Mouse (Mus musculus) forebrain, embryonic 15.5 days (tissue): ENCODE results near the gene Samd5. TPM values are rescaled to one million over a fixed set of nuclear protein-coding genes. Genes with fewer than 3 reads are reported as not detected.

ENCODE experiments used
- ATAC-seq: fragments of 200-750 bp; cut with Nextera tagmentation; replicated peaks from 2 replicates; pipeline ENCODE4 v1.8.0; 2017; ENCODE audit warnings: mild to moderate bottlenecking, moderate TSS enrichment, moderate library complexity
- H3K27ac ChIP-seq: fragments of 300-500 bp; sonication (generic); replicated peaks from 2 replicates; pipeline ENCODE4 v1.5.1; 2015; ENCODE audit warnings: mild to moderate bottlenecking, inconsistent platforms
- H3K27me3 ChIP-seq: fragments of 300-500 bp; sonication (generic); 2 replicates; pipeline ENCODE4 v1.6.1; 2015; ENCODE audit warnings: inconsistent platforms
- H3K36me3 ChIP-seq: fragments of 300-500 bp; sonication (generic); 2 replicates; pipeline ENCODE4 v1.6.1; 2015; ENCODE audit warnings: mild to moderate bottlenecking, inconsistent platforms
- H3K4me1 ChIP-seq: fragments of 300-500 bp; sonication (generic); 2 replicates; pipeline ENCODE4 v1.6.1; 2015; ENCODE audit warnings: inconsistent platforms
- H3K4me2 ChIP-seq: fragments of 300-500 bp; sonication (generic); replicated peaks from 2 replicates; pipeline ENCODE4 v1.6.1; 2015; ENCODE audit warnings: mild to moderate bottlenecking, inconsistent platforms
- H3K4me3 ChIP-seq: fragments of 300-500 bp; sonication (generic); 2 replicates; pipeline ENCODE4 v1.5.1; 2015; ENCODE audit warnings: mild to moderate bottlenecking, inconsistent platforms
- H3K9ac ChIP-seq: fragments of 300-500 bp; sonication (generic); replicated peaks from 2 replicates; pipeline ENCODE4 v1.6.1; 2015; ENCODE audit warnings: mild to moderate bottlenecking, inconsistent platforms
- H3K9me3 ChIP-seq: fragments of 300-500 bp; sonication (generic); 2 replicates; pipeline ENCODE4 v1.6.1; 2016; ENCODE audit warnings: inconsistent platforms
- WGBS: fragments of 180-500 bp; shearing (Covaris S2); methylation state at CpG from one replicate; pipeline ENCODE4 v1.1.7; 2015; ENCODE audit warnings: mixed read lengths; 5-methylcytosine and 5-hydroxymethylcytosine counted together
- polyA plus RNA-seq: library from polyadenylated mRNA; unstranded; fragments of >200 nt; fragmentation: Nextera tagmentation; extraction: Ambion mirVana; gene quantifications from 2 replicates; pipeline ENCODE4 v1.2.1, GENCODE M21; 2015

Samd5 gene
- polyA plus RNA-seq: 3.6 and 3.8 TPM in 2 replicates

GRCm38 (mm10) chr10:9674561-9675521 lies at the start of gene Samd5:
Gene Samd5 (minus strand): TSS chr10:9675208.
- Histone ChIP-seq H3K9me3 (no peaks in the 10 kb centered on the region), H3K4me3 (peak within 1 kb of the TSS; percentile 69), H3K4me1 (peaks cover 38% of the 10 kb centered on the region), H3K27ac (peak within 1 kb of the TSS; percentile 71), H3K27me3 (peaks cover 28% of the 10 kb centered on the region; the same call in 1 of the 2 replicates), H3K36me3 (no peaks in the 10 kb centered on the region), H3K9ac (peak within 1 kb of the TSS; percentile 62), H3K4me2 (peak within 1 kb of the TSS; percentile 99)
- WGBS: under 1% methylated on average over 85 of the region's 91 CpGs
- peak; percentile 76 for ATAC-seq

- Histone ChIP-seq H3K4me3 (no peak overlapping the region), H3K4me1 (no peaks in the 10 kb centered on the region), H3K27ac (no peak overlapping the region), H3K36me3 (no peaks in the 10 kb centered on the region), H3K9me3 (no peaks in the 10 kb centered on the region), H3K9ac (no peak overlapping the region), H3K27me3 (no peaks in the 10 kb centered on the region), H3K4me2 (no peak overlapping the region)
- ATAC-seq: no peak
- WGBS: 79% methylated on average over 10 of the region's 11 CpGs
Measured at GRCm38 (mm10) chr10:9722519-9723303, 47.7 kb upstream of the Samd5 start.

- no peak for ATAC-seq
- WGBS: 70% methylated on average over 5 of the region's 5 CpGs
- H3K9ac ChIP-seq: no peak overlapping the region
- no peaks in the 10 kb centered on the region for H3K9me3 ChIP-seq
- H3K4me2 ChIP-seq: no peak overlapping the region
- no peaks in the 10 kb centered on the region for H3K27me3 ChIP-seq
- no peaks in the 10 kb centered on the region for H3K36me3 ChIP-seq
- no peak overlapping the region for H3K27ac ChIP-seq
- no peaks in the 10 kb centered on the region for H3K4me1 ChIP-seq
- H3K4me3 ChIP-seq: no peak overlapping the region
Measured at GRCm38 (mm10) chr10:9720027-9720426, 45.0 kb upstream of the Samd5 start.

GRCm38 (mm10) chr10:9718086-9718485 lies 43.1 kb upstream of the Samd5 start:
- H3K27me3 ChIP-seq: no peaks in the 10 kb centered on the region
- H3K9me3 ChIP-seq: no peaks in the 10 kb centered on the region
- H3K27ac ChIP-seq: no peak overlapping the region
- no peak for ATAC-seq
- no peaks in the 10 kb centered on the region for H3K36me3 ChIP-seq
- no peaks in the 10 kb centered on the region for H3K4me1 ChIP-seq
- no peak overlapping the region for H3K4me2 ChIP-seq
- H3K9ac ChIP-seq: no peak overlapping the region
- H3K4me3 ChIP-seq: no peak overlapping the region
- 79% methylated on average over 5 of the region's 5 CpGs for WGBS

GRCm38 (mm10) chr10:9704956-9705355 lies 29.9 kb upstream of the Samd5 start:
- WGBS: 43% methylated on average over 1 of the region's 1 CpGs
- ATAC-seq: no peak
- H3K27me3 ChIP-seq: no peaks in the 10 kb centered on the region
- H3K36me3 ChIP-seq: no peaks in the 10 kb centered on the region
- no peak overlapping the region for H3K4me3 ChIP-seq
- no peak overlapping the region for H3K4me2 ChIP-seq
- H3K9ac ChIP-seq: no peak overlapping the region
- H3K27ac ChIP-seq: no peak overlapping the region
- H3K9me3 ChIP-seq: no peaks in the 10 kb centered on the region
- no peaks in the 10 kb centered on the region for H3K4me1 ChIP-seq

- no peak for ATAC-seq
- Histone ChIP-seq H3K4me3 (no peak overlapping the region), H3K27ac (no peak overlapping the region), H3K9ac (no peak overlapping the region), H3K36me3 (no peaks in the 10 kb centered on the region), H3K4me2 (no peak overlapping the region), H3K4me1 (peaks cover 8% of the 10 kb centered on the region; the same call in 1 of the 2 replicates), H3K9me3 (no peaks in the 10 kb centered on the region), H3K27me3 (no peaks in the 10 kb centered on the region)
- WGBS: 94% methylated on average over 22 of the region's 22 CpGs
Measured at GRCm38 (mm10) chr10:9699071-9699761, 24.2 kb upstream of the Samd5 start.

- H3K27me3 ChIP-seq: no peaks in the 10 kb centered on the region
- no peak overlapping the region for H3K27ac ChIP-seq
- H3K4me3 ChIP-seq: no peak overlapping the region
- H3K9ac ChIP-seq: no peak overlapping the region
- ATAC-seq: no peak
- H3K9me3 ChIP-seq: no peaks in the 10 kb centered on the region
- no peak overlapping the region for H3K4me2 ChIP-seq
- 85% methylated on average over 9 of the region's 9 CpGs for WGBS
- peaks cover 8% of the 10 kb centered on the region; the same call in 1 of the 2 replicates for H3K4me1 ChIP-seq
- no peaks in the 10 kb centered on the region for H3K36me3 ChIP-seq
Measured at GRCm38 (mm10) chr10:9698141-9698540, 23.1 kb upstream of the Samd5 start.

GRCm38 (mm10) chr10:9696543-9697141 lies 21.6 kb upstream of the Samd5 start:
- no peak overlapping the region for H3K9ac ChIP-seq
- 6% methylated on average over 6 of the region's 6 CpGs for WGBS
- H3K4me1 ChIP-seq: peaks cover 8% of the 10 kb centered on the region; the same call in 1 of the 2 replicates

GRCm38 (mm10) chr10:9693990-9694699 lies 19.1 kb upstream of the Samd5 start:
- Histone ChIP-seq H3K9me3 (no peaks in the 10 kb centered on the region), H3K4me1 (peaks cover 8% of the 10 kb centered on the region; the same call in 1 of the 2 replicates), H3K27me3 (no peaks in the 10 kb centered on the region), H3K4me3 (0 out of 2 replicates have a peak overlapping the region, but pooled peaks have one; percentile 2), H3K4me2 (peak overlapping the region; percentile 38), H3K36me3 (no peaks in the 10 kb centered on the region), H3K9ac (no peak overlapping the region; the same call in 1 of the 2 replicates), H3K27ac (peak overlapping the region; percentile 34; the same call in 1 of the 2 replicates)
- WGBS: 15% methylated on average over 16 of the region's 16 CpGs
- peak; percentile 59 for ATAC-seq

More at GRCm38 (mm10) chr10:9696543-9697141, 21.6 kb upstream of the Samd5 start:
- Histone ChIP-seq H3K4me3 (no peak overlapping the region), H3K27ac (no peak overlapping the region), H3K9me3 (no peaks in the 10 kb centered on the region), H3K27me3 (no peaks in the 10 kb centered on the region), H3K36me3 (no peaks in the 10 kb centered on the region), H3K4me2 (no peak overlapping the region)
- ATAC-seq: 0 out of 2 replicates have a peak, but pooled peaks have one; percentile 58

- Histone ChIP-seq H3K36me3 (no peaks in the 10 kb centered on the region), H3K9ac (no peak overlapping the region), H3K4me1 (peaks cover 15% of the 10 kb centered on the region), H3K9me3 (no peaks in the 10 kb centered on the region), H3K27me3 (peaks cover 19% of the 10 kb centered on the region; the same call in 1 of the 2 replicates), H3K4me3 (no peak overlapping the region), H3K4me2 (no peak overlapping the region), H3K27ac (no peak overlapping the region)
- WGBS: 90% methylated on average over 6 of the region's 6 CpGs
- no peak for ATAC-seq
Measured at GRCm38 (mm10) chr10:9680928-9681327, 5.9 kb upstream of the Samd5 start.

GRCm38 (mm10) chr10:9679911-9680310 lies 4.9 kb upstream of the Samd5 start:
- Histone ChIP-seq H3K27ac (no peak overlapping the region), H3K27me3 (peaks cover 24% of the 10 kb centered on the region; the same call in 1 of the 2 replicates), H3K9ac (no peak overlapping the region), H3K4me3 (no peak overlapping the region), H3K4me2 (no peak overlapping the region), H3K36me3 (no peaks in the 10 kb centered on the region), H3K4me1 (peaks cover 24% of the 10 kb centered on the region), H3K9me3 (no peaks in the 10 kb centered on the region)
- ATAC-seq: no peak
- WGBS: 11% methylated on average over 5 of the region's 5 CpGs
